Mouse (Mus musculus) macrophage (primary cell): Measurements from ENCODE around the gene Trappc3. TPM values are rescaled to one million over a fixed set of nuclear protein-coding genes. Genes with fewer than 3 reads are reported as not detected.

Experiments
- H3K27ac ChIP-seq: fragments of 350-480 bp; formaldehyde crosslinking; 2 replicates; pipeline ENCODE4 v1.9.0; 2021
- H3K36me3 ChIP-seq: fragments of 350-480 bp; formaldehyde crosslinking; 2 replicates; pipeline ENCODE4 v1.9.0; 2021; ENCODE audit errors: inconsistent target
- H3K4me3 ChIP-seq: fragments of 350-480 bp; formaldehyde crosslinking; 2 replicates; pipeline ENCODE4 v1.9.0; 2021; ENCODE audit errors: inconsistent target
- H3K79me2 ChIP-seq: fragments of 350-480 bp; formaldehyde crosslinking; 2 replicates; pipeline ENCODE4 v1.9.0; 2021; ENCODE audit errors: inconsistent target
- WGBS: methylation state at CpG from one replicate; pipeline ENCODE4 v1.1.7; 2026; ENCODE audit warnings: inconsistent platforms; ENCODE audit not compliant: missing documents; 5-methylcytosine and 5-hydroxymethylcytosine counted together
- polyA plus RNA-seq: library from polyadenylated mRNA; stranded (reverse); fragments of 250-400 nt; gene quantifications from 3 replicates; pipeline ENCODE4 v1.2.4, GENCODE M21; 2018; ENCODE audit warnings: inconsistent platforms

Gene Trappc3
- polyA plus RNA-seq, 1 experiment from 2014 or later = 95.6 TPM

GRCm38 (mm10) chr4:126281706-126282105 is 19.6 kb downstream of the Trappc3 start:
- 88% methylated on average over 8 of the region's 9 CpGs for WGBS

GRCm38 (mm10) chr4:126283582-126283981 is 21.5 kb downstream of the Trappc3 start:
- WGBS = 91% methylated on average over 8 of the region's 8 CpGs
- H3K4me3 ChIP-seq = no peak overlapping the region
- H3K27ac ChIP-seq = no peak overlapping the region
- H3K79me2 ChIP-seq = no peaks in the 10 kb centered on the region
- H3K36me3 ChIP-seq = no peaks in the 10 kb centered on the region

More at GRCm38 (mm10) chr4:126281706-126282105, 19.6 kb downstream of the Trappc3 start:
- Histone ChIP-seq H3K79me2 (no peaks in the 10 kb centered on the region), H3K36me3 (no peaks in the 10 kb centered on the region), H3K4me3 (no peak overlapping the region), H3K27ac (no peak overlapping the region)

GRCm38 (mm10) chr4:126286492-126286891 is 24.4 kb downstream of the Trappc3 start, which contains the start of gene Col8a2:
Gene Col8a2 (plus strand): TSS chr4:126286793.
- 6% methylated on average over 19 of the region's 42 CpGs for WGBS
- Histone ChIP-seq H3K79me2 (no peaks in the 10 kb centered on the region), H3K36me3 (no peaks in the 10 kb centered on the region), H3K4me3 (no peak within 1 kb of the TSS), H3K27ac (no peak within 1 kb of the TSS)

GRCm38 (mm10) chr4:126287302-126287995 is 25.3 kb downstream of the Trappc3 start:
- Histone ChIP-seq H3K36me3 (no peaks in the 10 kb centered on the region), H3K4me3 (no peak overlapping the region), H3K27ac (no peak overlapping the region), H3K79me2 (no peaks in the 10 kb centered on the region)
- 48% methylated on average over 11 of the region's 11 CpGs for WGBS

GRCm38 (mm10) chr4:126288085-126288666 is 26.1 kb downstream of the Trappc3 start:
- WGBS = 25% methylated on average over 17 of the region's 17 CpGs
- H3K4me3 ChIP-seq = no peak overlapping the region
- H3K27ac ChIP-seq = no peak overlapping the region

GRCm38 (mm10) chr4:126290314-126290713 is 28.2 kb downstream of the Trappc3 start:
- H3K27ac ChIP-seq = no peak overlapping the region
- 86% methylated on average over 8 of the region's 8 CpGs for WGBS
- no peaks in the 10 kb centered on the region for H3K36me3 ChIP-seq
- no peak overlapping the region for H3K4me3 ChIP-seq
- no peaks in the 10 kb centered on the region for H3K79me2 ChIP-seq

More at GRCm38 (mm10) chr4:126288085-126288666, 26.1 kb downstream of the Trappc3 start:
- no peaks in the 10 kb centered on the region for H3K79me2 ChIP-seq
- no peaks in the 10 kb centered on the region for H3K36me3 ChIP-seq

- no peak overlapping the region for H3K27ac ChIP-seq
- WGBS = 87% methylated on average over 13 of the region's 13 CpGs
- no peaks in the 10 kb centered on the region for H3K36me3 ChIP-seq
- H3K4me3 ChIP-seq = no peak overlapping the region
- no peaks in the 10 kb centered on the region for H3K79me2 ChIP-seq
Measured at GRCm38 (mm10) chr4:126291196-126291595, 29.1 kb downstream of the Trappc3 start.

- no peak overlapping the region for H3K27ac ChIP-seq
- no peaks in the 10 kb centered on the region for H3K36me3 ChIP-seq
- 94% methylated on average over 6 of the region's 6 CpGs for WGBS
- H3K4me3 ChIP-seq = no peak overlapping the region
- H3K79me2 ChIP-seq = no peaks in the 10 kb centered on the region
Measured at GRCm38 (mm10) chr4:126295152-126295551, 33.0 kb downstream of the Trappc3 start.

- WGBS = 51% methylated on average over 4 of the region's 4 CpGs
Measured at GRCm38 (mm10) chr4:126295937-126296336, 33.8 kb downstream of the Trappc3 start.

GRCm38 (mm10) chr4:126296617-126297101 is 34.5 kb downstream of the Trappc3 start:
- H3K4me3 ChIP-seq = no peak overlapping the region
- WGBS = 3% methylated on average over 34 of the region's 34 CpGs
- no peaks in the 10 kb centered on the region for H3K36me3 ChIP-seq

More at GRCm38 (mm10) chr4:126295937-126296336, 33.8 kb downstream of the Trappc3 start:
- Histone ChIP-seq H3K27ac (no peak overlapping the region), H3K36me3 (no peaks in the 10 kb centered on the region), H3K79me2 (no peaks in the 10 kb centered on the region), H3K4me3 (no peak overlapping the region)

GRCm38 (mm10) chr4:126300916-126301583 is 38.9 kb downstream of the Trappc3 start:
- Histone ChIP-seq H3K27ac (no peak overlapping the region), H3K79me2 (no peaks in the 10 kb centered on the region), H3K4me3 (no peak overlapping the region), H3K36me3 (no peaks in the 10 kb centered on the region)
- under 1% methylated on average over 45 of the region's 50 CpGs for WGBS

More at GRCm38 (mm10) chr4:126296617-126297101, 34.5 kb downstream of the Trappc3 start:
- H3K79me2 ChIP-seq = no peaks in the 10 kb centered on the region
- H3K27ac ChIP-seq = no peak overlapping the region

GRCm38 (mm10) chr4:126301584-126302309 is 39.6 kb downstream of the Trappc3 start:
- H3K4me3 ChIP-seq = no peak overlapping the region
- WGBS = 23% methylated on average over 25 of the region's 27 CpGs
- H3K27ac ChIP-seq = no peak overlapping the region
- no peaks in the 10 kb centered on the region for H3K36me3 ChIP-seq
- H3K79me2 ChIP-seq = no peaks in the 10 kb centered on the region

GRCm38 (mm10) chr4:126303877-126304276 is 41.8 kb downstream of the Trappc3 start:
- H3K27ac ChIP-seq = no peak overlapping the region
- H3K4me3 ChIP-seq = no peak overlapping the region
- 67% methylated on average over 4 of the region's 4 CpGs for WGBS
- no peaks in the 10 kb centered on the region for H3K79me2 ChIP-seq
- no peaks in the 10 kb centered on the region for H3K36me3 ChIP-seq

- Histone ChIP-seq H3K4me3 (no peak overlapping the region), H3K27ac (no peak overlapping the region), H3K79me2 (no peaks in the 10 kb centered on the region), H3K36me3 (no peaks in the 10 kb centered on the region)
- 63% methylated on average over 1 of the region's 1 CpGs for WGBS
Measured at GRCm38 (mm10) chr4:126305428-126305827, 43.3 kb downstream of the Trappc3 start.
